9 mouse cellular contexts compared by ENCODE assay signal in the genomic region with DNA sequence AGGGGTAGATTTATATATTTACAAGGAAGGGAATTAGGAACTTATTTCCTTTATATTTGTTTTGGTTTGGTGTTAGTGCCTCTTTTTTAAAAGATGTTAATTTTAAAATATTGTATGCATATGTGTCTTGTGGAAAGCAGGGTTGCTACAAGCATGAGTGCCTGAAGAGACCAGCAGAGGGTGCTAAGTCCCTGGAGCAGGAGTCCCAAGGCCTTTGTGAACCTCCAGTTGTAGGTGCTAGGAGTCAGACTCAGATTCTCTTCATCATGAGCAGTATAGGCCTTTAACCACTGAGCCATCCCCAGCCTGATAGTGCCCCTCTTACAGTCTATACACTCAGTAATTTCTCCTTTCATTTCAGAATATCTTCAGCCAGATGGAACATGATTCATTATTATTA.
DNase-seq lines count a peak whose midpoint lies in the region; ATAC-seq and TF ChIP-seq lines count a peak whose summit lies in the region.
"Had no signal": no experiment of that assay in that cellular context is flagged by ENCODE, and none has a peak within 500 bp of the region (broad histone marks: within the 10 kb centered on the region; RNA-seq: fewer than 3 reads in every experiment).

No protein-coding gene starts in this region.

- peak; percentile 64 for TF ChIP-seq CTCF in heart, adult 2 months (IDR thresholded peaks at IDR 0.05)
- peak; percentile 51 for TF ChIP-seq CTCF in midbrain, postnatal 0 days (IDR thresholded peaks at IDR 0.05)

- H3K4me2 ChIP-seq in midbrain, postnatal 0 days (ENCODE audit: low read depth, low read length, poor library complexity, severe bottlenecking) = no peak overlapping the region
- no peak overlapping the region for H3K4me2 ChIP-seq in midbrain, embryonic 13.5 days (replicated peaks)
- H3K4me2 ChIP-seq: hindbrain, embryonic 15.5 days had no signal

- no peak overlapping the region for H3K4me3 ChIP-seq in heart, adult 2 months
- no peak overlapping the region for H3K4me3 ChIP-seq in midbrain, postnatal 0 days (ENCODE audit: low read depth, low read length)
- no peak overlapping the region for H3K4me3 ChIP-seq in midbrain, embryonic 13.5 days (replicated peaks)
- H3K4me3 ChIP-seq: hindbrain, embryonic 15.5 days had no signal

- no peaks in the 10 kb centered on the region for H3K4me1 ChIP-seq in heart, adult 2 months (ENCODE audit: control insufficient read depth, insufficient read depth, low read length)
- no peaks in the 10 kb centered on the region for H3K4me1 ChIP-seq in midbrain, postnatal 0 days (ENCODE audit: insufficient read depth, low read length)
- no peaks in the 10 kb centered on the region for H3K4me1 ChIP-seq in midbrain, embryonic 13.5 days (replicated peaks)
- H3K4me1 ChIP-seq: hindbrain, embryonic 15.5 days had no signal

- H3K36me3 ChIP-seq in heart, adult 2 months (ENCODE audit: control insufficient read depth, insufficient read depth, low read length) = no peaks in the 10 kb centered on the region
- H3K36me3 ChIP-seq in midbrain, postnatal 0 days (ENCODE audit: insufficient read depth, low read length) = no peaks in the 10 kb centered on the region
- no peaks in the 10 kb centered on the region for H3K36me3 ChIP-seq in midbrain, embryonic 13.5 days
- H3K36me3 ChIP-seq: hindbrain, embryonic 15.5 days had no signal

- no peaks in the 10 kb centered on the region; the same call in 1 of the 2 replicates for H3K9me3 ChIP-seq in midbrain, postnatal 0 days (ENCODE audit: low read length)
- no peaks in the 10 kb centered on the region for H3K9me3 ChIP-seq in midbrain, embryonic 13.5 days
- H3K9me3 ChIP-seq: hindbrain, embryonic 15.5 days had no signal

- H3K9ac ChIP-seq in heart, adult 2 months (ENCODE audit: low read depth, low read length) = no peak overlapping the region
- no peak overlapping the region for H3K9ac ChIP-seq in midbrain, postnatal 0 days (replicated peaks; ENCODE audit: low read length, poor library complexity, severe bottlenecking)
- H3K9ac ChIP-seq in midbrain, embryonic 13.5 days (replicated peaks) = no peak overlapping the region
- H3K9ac ChIP-seq: hindbrain, embryonic 15.5 days had no signal

- H3K27ac ChIP-seq in heart, adult 2 months = no peak overlapping the region
- no peak overlapping the region for H3K27ac ChIP-seq in midbrain, postnatal 0 days (ENCODE audit: low read depth, low read length)
- no peak overlapping the region for H3K27ac ChIP-seq in midbrain, embryonic 13.5 days
- H3K27ac ChIP-seq: hindbrain, embryonic 15.5 days had no signal

- H3K79me2 ChIP-seq in heart, adult 2 months (replicated peaks; ENCODE audit: control insufficient read depth, insufficient read depth, low read length) = no peaks in the 10 kb centered on the region

- TF ChIP-seq POLR2A in heart, adult 2 months (IDR thresholded peaks at IDR 0.05; ENCODE audit: insufficient read depth, low read depth, low read length) = no peak

- no peak for TF ChIP-seq EP300 in heart, adult 2 months (IDR thresholded peaks at IDR 0.05; ENCODE audit: insufficient read depth, low read depth, low read length)

- DNase-seq in heart, adult 2 months = no peak
- DNase-seq in heart, postnatal 25 days (ENCODE audit: low spot score) = no peak
- peak; percentile 22 for DNase-seq in midbrain, postnatal 0 days (ENCODE audit: low spot score)
- peak; percentile 60 to 62 for DNase-seq in cerebellum, postnatal 10 days
- DNase-seq in left cerebral cortex, postnatal 4 days = peak; percentile 18
- no peak for DNase-seq in ovary, adult 18-20 months (ENCODE audit: low spot score)

- no peaks in the 10 kb centered on the region for H3K27me3 ChIP-seq in heart, adult 2 months (ENCODE audit: control insufficient read depth, insufficient read depth, low read length)
- no peaks in the 10 kb centered on the region for H3K27me3 ChIP-seq in midbrain, postnatal 0 days (ENCODE audit: insufficient read depth, low read length)
- no peaks in the 10 kb centered on the region for H3K27me3 ChIP-seq in midbrain, embryonic 13.5 days
- H3K27me3 ChIP-seq: hindbrain, embryonic 15.5 days had no signal

- ATAC-seq in midbrain, postnatal 0 days (ENCODE audit: low FRiP score) = no peak
- ATAC-seq in midbrain, embryonic 13.5 days = no peak
- ATAC-seq in activated CD4-positive, CD25-positive, alpha-beta regulatory T cell, adult 4 months = no peak

- intact Hi-C loops in heart, adult 2 months (cut with DNase I) = loop anchor here (5.0 kb wide), 1 partner anchor 1089 kb away; no protein-coding TSS in a partner anchor
- intact Hi-C loops in heart, postnatal 25 days (cut with DNase I) = loop anchor here (10.0 kb wide), 1 partner anchor 1091 kb away; no protein-coding TSS in a partner anchor
- intact Hi-C loops in left cerebral cortex, postnatal 4 days (cut with DNase I) = no loop called here

Comparison
In these comparisons a context has a peak if more than half of its experiments do, and no peak if none do; other contexts are left out.
1. DNase-seq: peak in midbrain, postnatal 0 days (single experiment), cerebellum, postnatal 10 days (2 of 2) and left cerebral cortex, postnatal 4 days (single experiment); none in heart, adult 2 months (0 of 2), heart, postnatal 25 days (single experiment) and ovary, adult 18-20 months (single experiment).